Mouse (Mus musculus): ENCODE measurements around the gene Mcrip1. TPM values are rescaled to one million over a fixed set of nuclear protein-coding genes. Genes with fewer than 3 reads are reported as not detected.

Mcrip1 gene
- polyA plus RNA-seq, 1 experiment from 2014 or later, result 59.2 TPM

- Histone ChIP-seq H3K9ac (replicated peaks) (peak overlapping the region; percentile 30; the same call in 1 of the 2 replicates), H3K4me3 (ENCODE audit: low read depth, low read length) (no peak overlapping the region), H3K4me2 (ENCODE audit: low read depth, low read length) (no peak overlapping the region), H3K36me3 (replicated peaks; ENCODE audit: insufficient read depth, low read length) (peaks cover 12% of the 10 kb centered on the region), H3K27me3 (ENCODE audit: insufficient read depth, low read length) (no peaks in the 10 kb centered on the region), H3K4me1 (ENCODE audit: insufficient read depth) (peaks cover 3% of the 10 kb centered on the region; the same call in 1 of the 2 replicates), H3K9me3 (ENCODE audit: low read length) (no peaks in the 10 kb centered on the region), H3K27ac (ENCODE audit: low read depth) (peak overlapping the region; percentile 16)
- ATAC-seq (peak; percentile 20; the same call in 1 of the 2 replicates), DNase-seq (no peak)
- TF ChIP-seq CTCF (IDR thresholded peaks at IDR 0.05; ENCODE audit: low read depth), result no peak
- TF ChIP-seq EP300 (IDR thresholded peaks at IDR 0.05; ENCODE audit: low read depth), result no peak
- WGBS (ENCODE audit: insufficient replicate concordance), result 69% methylated on average over 6 of the region's 6 CpGs
These were observed 49.6 kb downstream of the Mcrip1 start for GRCm38 (mm10) chr11:120499894-120500293.

- Histone ChIP-seq H3K36me3 (replicated peaks; ENCODE audit: insufficient read depth, low read length) (peaks cover 20% of the 10 kb centered on the region), H3K9ac (replicated peaks) (no peak overlapping the region), H3K4me2 (ENCODE audit: low read depth, low read length) (no peak overlapping the region), H3K4me3 (ENCODE audit: low read depth, low read length) (no peak overlapping the region), H3K9me3 (ENCODE audit: low read length) (no peaks in the 10 kb centered on the region), H3K27ac (ENCODE audit: low read depth) (no peak overlapping the region), H3K4me1 (ENCODE audit: insufficient read depth) (peaks cover 3% of the 10 kb centered on the region; the same call in 1 of the 2 replicates), H3K27me3 (ENCODE audit: insufficient read depth, low read length) (no peaks in the 10 kb centered on the region)
- DNase-seq (no peak), ATAC-seq (no peak)
- WGBS (ENCODE audit: insufficient replicate concordance), result 84% methylated on average over 5 of the region's 5 CpGs
- TF ChIP-seq CTCF (IDR thresholded peaks at IDR 0.05; ENCODE audit: low read depth) (no peak), EP300 (IDR thresholded peaks at IDR 0.05; ENCODE audit: low read depth) (no peak)
These were observed 50.6 kb downstream of the Mcrip1 start for GRCm38 (mm10) chr11:120498891-120499290.

- no peak for DNase-seq
- no peak for ATAC-seq
- no peak overlapping the region for H3K4me2 ChIP-seq (ENCODE audit: low read depth, low read length)
- no peak overlapping the region for H3K4me3 ChIP-seq (ENCODE audit: low read depth, low read length)
- H3K9me3 ChIP-seq (ENCODE audit: low read length), result no peaks in the 10 kb centered on the region
- H3K9ac ChIP-seq (replicated peaks), result no peak overlapping the region
- H3K4me1 ChIP-seq (ENCODE audit: insufficient read depth), result peaks cover 9% of the 10 kb centered on the region
- TF ChIP-seq CTCF (IDR thresholded peaks at IDR 0.05; ENCODE audit: low read depth), result no peak
- no peak for TF ChIP-seq EP300 (IDR thresholded peaks at IDR 0.05; ENCODE audit: low read depth)
- peaks cover 20% of the 10 kb centered on the region for H3K36me3 ChIP-seq (replicated peaks; ENCODE audit: insufficient read depth, low read length)
- no peak overlapping the region for H3K27ac ChIP-seq (ENCODE audit: low read depth)
- H3K27me3 ChIP-seq (ENCODE audit: insufficient read depth, low read length), result no peaks in the 10 kb centered on the region
- 86% methylated on average over 12 of the region's 12 CpGs for WGBS (ENCODE audit: insufficient replicate concordance)
These were observed 51.3 kb downstream of the Mcrip1 start for GRCm38 (mm10) chr11:120498226-120498625.

- WGBS (ENCODE audit: insufficient replicate concordance), result 80% methylated on average over 3 of the region's 3 CpGs
- Histone ChIP-seq H3K9ac (replicated peaks) (no peak overlapping the region), H3K4me3 (ENCODE audit: low read depth, low read length) (no peak overlapping the region), H3K4me2 (ENCODE audit: low read depth, low read length) (no peak overlapping the region), H3K9me3 (ENCODE audit: low read length) (no peaks in the 10 kb centered on the region), H3K4me1 (ENCODE audit: insufficient read depth) (peaks cover 15% of the 10 kb centered on the region), H3K36me3 (replicated peaks; ENCODE audit: insufficient read depth, low read length) (peaks cover 20% of the 10 kb centered on the region), H3K27me3 (ENCODE audit: insufficient read depth, low read length) (no peaks in the 10 kb centered on the region), H3K27ac (ENCODE audit: low read depth) (no peak overlapping the region)
- ATAC-seq (no peak), DNase-seq (no peak)
- TF ChIP-seq CTCF (IDR thresholded peaks at IDR 0.05; ENCODE audit: low read depth) (no peak), EP300 (IDR thresholded peaks at IDR 0.05; ENCODE audit: low read depth) (no peak)
These were observed 52.1 kb downstream of the Mcrip1 start for GRCm38 (mm10) chr11:120497436-120497835.

GRCm38 (mm10) chr11:120493911-120494310 lies 55.6 kb downstream of the Mcrip1 start:
- peak overlapping the region; percentile 91; the same call in 1 of the 2 replicates for H3K4me2 ChIP-seq (ENCODE audit: low read depth, low read length)
- no peaks in the 10 kb centered on the region for H3K27me3 ChIP-seq (ENCODE audit: insufficient read depth, low read length)
- ATAC-seq, result no peak
- TF ChIP-seq EP300 (IDR thresholded peaks at IDR 0.05; ENCODE audit: low read depth) (no peak), CTCF (IDR thresholded peaks at IDR 0.05; ENCODE audit: low read depth) (no peak)
- H3K27ac ChIP-seq (ENCODE audit: low read depth), result no peak overlapping the region
- H3K9me3 ChIP-seq (ENCODE audit: low read length), result no peaks in the 10 kb centered on the region
- peaks cover 21% of the 10 kb centered on the region for H3K36me3 ChIP-seq (replicated peaks; ENCODE audit: insufficient read depth, low read length)
- no peak overlapping the region for H3K4me3 ChIP-seq (ENCODE audit: low read depth, low read length)
- H3K4me1 ChIP-seq (ENCODE audit: insufficient read depth), result peaks cover 33% of the 10 kb centered on the region
- H3K9ac ChIP-seq (replicated peaks), result no peak overlapping the region
- DNase-seq, result no peak
- 77% methylated on average over 3 of the region's 3 CpGs for WGBS (ENCODE audit: insufficient replicate concordance)

- WGBS (ENCODE audit: insufficient replicate concordance), result 57% methylated on average over 3 of the region's 3 CpGs
- H3K9me3 ChIP-seq (ENCODE audit: low read length), result no peaks in the 10 kb centered on the region
- H3K4me2 ChIP-seq (ENCODE audit: low read depth, low read length), result peak overlapping the region; percentile 91
- H3K27ac ChIP-seq (ENCODE audit: low read depth), result peak overlapping the region; percentile 88; the same call in 1 of the 2 replicates
- peak overlapping the region; percentile 28 for H3K9ac ChIP-seq (replicated peaks)
- H3K36me3 ChIP-seq (replicated peaks; ENCODE audit: insufficient read depth, low read length), result peaks cover 26% of the 10 kb centered on the region
- H3K4me3 ChIP-seq (ENCODE audit: low read depth, low read length), result peak overlapping the region; percentile 71; the same call in 1 of the 2 replicates
- H3K27me3 ChIP-seq (ENCODE audit: insufficient read depth, low read length), result no peaks in the 10 kb centered on the region
- TF ChIP-seq EP300 (IDR thresholded peaks at IDR 0.05; ENCODE audit: low read depth) (no peak), CTCF (IDR thresholded peaks at IDR 0.05; ENCODE audit: low read depth) (no peak)
- DNase-seq, result no peak
- H3K4me1 ChIP-seq (ENCODE audit: insufficient read depth), result peaks cover 33% of the 10 kb centered on the region
- ATAC-seq, result no peak
These were observed 56.2 kb downstream of the Mcrip1 start for GRCm38 (mm10) chr11:120493351-120493750.

Other genes starting within 250 kb of the Mcrip1 start
- gene Actg1, start 201.2 kb downstream of the Mcrip1 start, polyA plus RNA-seq (2015; fragmentation: Nextera tagmentation; extraction: Ambion mirVana), result 463 and 498 TPM in 2 replicates
- gene Fscn2, start 188.2 kb downstream of the Mcrip1 start, polyA plus RNA-seq (2015; fragmentation: Nextera tagmentation; extraction: Ambion mirVana), result not detected in 2 replicates
- gene Faap100, start 171.0 kb downstream of the Mcrip1 start, polyA plus RNA-seq (2015; fragmentation: Nextera tagmentation; extraction: Ambion mirVana), result 5.5 and 5.8 TPM in 2 replicates
- 12.5 and 12.8 TPM in 2 replicates for gene Nploc4, start 112.0 kb downstream of the Mcrip1 start, polyA plus RNA-seq (2015; fragmentation: Nextera tagmentation; extraction: Ambion mirVana)
- not detected in 2 replicates for gene Tspan10, start 107.1 kb downstream of the Mcrip1 start, polyA plus RNA-seq (2015; fragmentation: Nextera tagmentation; extraction: Ambion mirVana)
- gene Pde6g, start 96.2 kb downstream of the Mcrip1 start, polyA plus RNA-seq (2015; fragmentation: Nextera tagmentation; extraction: Ambion mirVana), result 0.20 TPM in 1 of 2 replicates, not detected in the other
- gene Oxld1, start 91.7 kb downstream of the Mcrip1 start, polyA plus RNA-seq (2015; fragmentation: Nextera tagmentation; extraction: Ambion mirVana), result 18.9 and 19.0 TPM in 2 replicates
- 9.0 and 11.7 TPM in 2 replicates for gene Ccdc137, start 91.6 kb downstream of the Mcrip1 start, polyA plus RNA-seq (2015; fragmentation: Nextera tagmentation; extraction: Ambion mirVana)
- gene Arl16, start 82.1 kb downstream of the Mcrip1 start, polyA plus RNA-seq (2015; fragmentation: Nextera tagmentation; extraction: Ambion mirVana), result 11.9 and 13.5 TPM in 2 replicates
- 133 and 139 TPM in 2 replicates for gene Mrpl12, start 65.1 kb downstream of the Mcrip1 start, polyA plus RNA-seq (2015; fragmentation: Nextera tagmentation; extraction: Ambion mirVana)
- 96.7 and 99.7 TPM in 2 replicates for gene Slc25a10, start 57.9 kb downstream of the Mcrip1 start, polyA plus RNA-seq (2015; fragmentation: Nextera tagmentation; extraction: Ambion mirVana)
- 58.5 and 66.9 TPM in 2 replicates for gene Gcgr, start 19.0 kb downstream of the Mcrip1 start, polyA plus RNA-seq (2015; fragmentation: Nextera tagmentation; extraction: Ambion mirVana)
- 0.19 and 1.5 TPM in 2 replicates for gene Ppp1r27, start 1.4 kb upstream of the Mcrip1 start, polyA plus RNA-seq (2015; fragmentation: Nextera tagmentation; extraction: Ambion mirVana)
- 683 and 697 TPM in 2 replicates for gene P4hb, start 23.5 kb upstream of the Mcrip1 start, polyA plus RNA-seq (2015; fragmentation: Nextera tagmentation; extraction: Ambion mirVana)
- gene Arhgdia, start 31.9 kb upstream of the Mcrip1 start, polyA plus RNA-seq (2015; fragmentation: Nextera tagmentation; extraction: Ambion mirVana), result 148 and 156 TPM in 2 replicates
- 162 and 168 TPM in 2 replicates for gene Alyref, start 48.6 kb upstream of the Mcrip1 start, polyA plus RNA-seq (2015; fragmentation: Nextera tagmentation; extraction: Ambion mirVana)
- gene Anapc11, start 48.7 kb upstream of the Mcrip1 start, polyA plus RNA-seq (2015; fragmentation: Nextera tagmentation; extraction: Ambion mirVana), result 46.1 and 47.5 TPM in 2 replicates
- 20.9 and 22.2 TPM in 2 replicates for gene Npb, start 58.8 kb upstream of the Mcrip1 start, polyA plus RNA-seq (2015; fragmentation: Nextera tagmentation; extraction: Ambion mirVana)
- gene Pcyt2, start 68.2 kb upstream of the Mcrip1 start, polyA plus RNA-seq (2015; fragmentation: Nextera tagmentation; extraction: Ambion mirVana), result 217 and 222 TPM in 2 replicates
- gene Sirt7, start 75.5 kb upstream of the Mcrip1 start, polyA plus RNA-seq (2015; fragmentation: Nextera tagmentation; extraction: Ambion mirVana), result 34.3 TPM in 2 replicates
- gene Mafg, start 83.9 kb upstream of the Mcrip1 start, polyA plus RNA-seq (2015; fragmentation: Nextera tagmentation; extraction: Ambion mirVana), result 30.8 and 35.8 TPM in 2 replicates
- gene Pycr1, start 94.0 kb upstream of the Mcrip1 start, polyA plus RNA-seq (2015; fragmentation: Nextera tagmentation; extraction: Ambion mirVana), result 1.5 and 1.7 TPM in 2 replicates
- 0.26 and 0.50 TPM in 2 replicates for gene Myadml2, start 98.4 kb upstream of the Mcrip1 start, polyA plus RNA-seq (2015; fragmentation: Nextera tagmentation; extraction: Ambion mirVana)
- 0.15 and 0.29 TPM in 2 replicates for gene Notum, start 111.4 kb upstream of the Mcrip1 start, polyA plus RNA-seq (2015; fragmentation: Nextera tagmentation; extraction: Ambion mirVana)
- 56.8 and 57.1 TPM in 2 replicates for gene Aspscr1, start 123.2 kb upstream of the Mcrip1 start, polyA plus RNA-seq (2015; fragmentation: Nextera tagmentation; extraction: Ambion mirVana)
- 81.0 and 88.0 TPM in 2 replicates for gene Cenpx, start 164.0 kb upstream of the Mcrip1 start, polyA plus RNA-seq (2015; fragmentation: Nextera tagmentation; extraction: Ambion mirVana)
- gene Lrrc45, start 164.2 kb upstream of the Mcrip1 start, polyA plus RNA-seq (2015; fragmentation: Nextera tagmentation; extraction: Ambion mirVana), result 5.1 and 5.4 TPM in 2 replicates
- gene Rac3, start 171.7 kb upstream of the Mcrip1 start, polyA plus RNA-seq (2015; fragmentation: Nextera tagmentation; extraction: Ambion mirVana), result 0.36 and 0.38 TPM in 2 replicates
- 118 and 141 TPM in 2 replicates for gene Dcxr, start 177.6 kb upstream of the Mcrip1 start, polyA plus RNA-seq (2015; fragmentation: Nextera tagmentation; extraction: Ambion mirVana)
- 0.26 and 0.94 TPM in 2 replicates for gene Cbr2, start 182.4 kb upstream of the Mcrip1 start, polyA plus RNA-seq (2015; fragmentation: Nextera tagmentation; extraction: Ambion mirVana)
- gene Hmga1b, start 213.1 kb upstream of the Mcrip1 start, polyA plus RNA-seq (2015; fragmentation: Nextera tagmentation; extraction: Ambion mirVana), result 1.6 and 2.3 TPM in 2 replicates
- 6.2 and 6.3 TPM in 2 replicates for gene Rfng, start 234.5 kb upstream of the Mcrip1 start, polyA plus RNA-seq (2015; fragmentation: Nextera tagmentation; extraction: Ambion mirVana)
- gene Gps1, start 234.5 kb upstream of the Mcrip1 start, polyA plus RNA-seq (2015; fragmentation: Nextera tagmentation; extraction: Ambion mirVana), result 50.8 and 51.9 TPM in 2 replicates
- gene Dus1l, start 246.7 kb upstream of the Mcrip1 start, polyA plus RNA-seq (2015; fragmentation: Nextera tagmentation; extraction: Ambion mirVana), result 43.8 and 46.8 TPM in 2 replicates

Measured in liver, postnatal 0 days (tissue).